Mouse (Mus musculus) layer of hippocampus, postnatal 36 days (tissue): ENCODE results near the gene Baiap2. TPM values are rescaled to one million over a fixed set of nuclear protein-coding genes. Genes with fewer than 3 reads are reported as not detected.

Source experiments
- DNase-seq, 2 experiments: peaks; one replicate each; pipeline ENCODE4 v3.0.0; 2022
- total RNA-seq, 2 experiments: library from RNA; stranded (reverse); gene quantifications; 2 replicates each; pipeline ENCODE4 v1.2.3; 2021

The Baiap2 gene
- total RNA-seq, 2 experiments from 2014 or later: 246 to 257 TPM

DNA sequence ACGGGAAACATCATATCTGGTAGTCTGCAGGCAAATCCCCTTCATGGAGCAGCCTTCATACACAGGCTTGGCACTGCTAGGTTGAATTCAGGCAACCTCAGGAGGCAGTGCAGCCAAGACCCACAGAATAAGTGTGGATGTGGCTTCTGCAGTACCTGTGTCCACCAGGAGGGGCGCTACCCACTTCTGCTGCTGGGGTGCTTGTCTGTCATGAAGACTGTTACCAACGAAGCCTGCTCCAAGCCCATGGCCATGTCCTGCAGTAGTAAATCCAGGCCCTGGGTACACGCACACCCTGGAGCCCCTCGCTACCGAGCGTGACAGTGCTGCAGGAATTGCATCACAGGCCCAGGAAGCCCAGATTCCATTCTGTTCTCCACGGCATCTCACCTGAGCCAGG lies 22.7 kb upstream of the Baiap2 start:
- DNase-seq: peak; percentile 58 to 69

DNA sequence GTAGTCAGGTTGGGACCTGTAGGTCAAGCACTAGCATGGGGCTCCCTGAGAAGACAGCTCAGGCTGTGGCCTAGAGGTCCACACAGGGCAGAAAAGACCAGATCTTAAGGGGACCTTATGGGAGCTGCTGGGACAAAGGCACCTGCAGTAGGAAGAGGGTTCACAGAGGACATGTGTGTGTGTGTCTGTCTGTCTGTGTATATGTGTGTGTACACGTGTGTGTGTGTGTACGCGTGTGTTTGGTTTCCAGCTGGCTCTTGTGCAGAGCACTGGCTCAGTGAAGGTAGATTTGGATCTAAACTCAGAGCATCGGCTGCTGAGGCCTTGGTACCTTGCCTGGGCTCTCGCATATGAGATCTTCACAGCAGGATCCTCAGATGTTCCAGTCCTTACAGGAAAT lies 21.9 kb upstream of the Baiap2 start:
- DNase-seq: no peak

GRCm38 (mm10) chr11:119925176-119925575 lies 17.4 kb upstream of the Baiap2 start:
- peak in 1 of 2 experiments; percentile 16 for DNase-seq

GRCm38 (mm10) chr11:119926762-119927161 lies 15.8 kb upstream of the Baiap2 start:
- DNase-seq: no peak

DNA sequence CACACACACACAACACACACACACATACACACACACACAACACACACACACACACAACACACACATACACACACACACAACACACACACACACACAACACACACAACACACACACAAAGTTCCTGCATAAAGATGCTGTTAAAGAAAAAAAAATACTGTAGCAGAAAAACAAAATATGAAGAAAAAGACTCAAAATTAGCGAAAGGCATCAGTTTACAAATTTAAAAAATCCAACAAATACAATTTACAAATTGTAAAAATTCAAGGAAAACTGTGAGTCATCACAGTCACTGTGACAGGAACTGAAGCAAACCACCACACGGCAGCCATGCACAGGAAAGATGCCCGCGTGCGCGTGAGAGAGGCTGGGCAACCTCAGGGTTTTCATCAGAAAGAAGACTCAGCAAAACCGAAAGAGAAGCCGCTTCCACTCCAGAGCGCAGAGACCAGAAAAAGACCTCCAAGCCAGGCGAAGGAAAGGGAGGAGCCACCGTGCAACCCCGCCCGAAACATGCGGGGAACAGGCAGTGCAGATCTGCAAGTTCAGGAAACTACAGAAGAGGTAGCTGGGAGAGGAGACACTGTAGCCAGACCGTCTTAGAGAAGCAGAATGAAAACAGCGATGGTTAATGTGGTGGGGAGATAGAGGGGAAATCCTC lies 14.4 kb upstream of the Baiap2 start:
- DNase-seq: peak; percentile 50 to 52

DNA sequence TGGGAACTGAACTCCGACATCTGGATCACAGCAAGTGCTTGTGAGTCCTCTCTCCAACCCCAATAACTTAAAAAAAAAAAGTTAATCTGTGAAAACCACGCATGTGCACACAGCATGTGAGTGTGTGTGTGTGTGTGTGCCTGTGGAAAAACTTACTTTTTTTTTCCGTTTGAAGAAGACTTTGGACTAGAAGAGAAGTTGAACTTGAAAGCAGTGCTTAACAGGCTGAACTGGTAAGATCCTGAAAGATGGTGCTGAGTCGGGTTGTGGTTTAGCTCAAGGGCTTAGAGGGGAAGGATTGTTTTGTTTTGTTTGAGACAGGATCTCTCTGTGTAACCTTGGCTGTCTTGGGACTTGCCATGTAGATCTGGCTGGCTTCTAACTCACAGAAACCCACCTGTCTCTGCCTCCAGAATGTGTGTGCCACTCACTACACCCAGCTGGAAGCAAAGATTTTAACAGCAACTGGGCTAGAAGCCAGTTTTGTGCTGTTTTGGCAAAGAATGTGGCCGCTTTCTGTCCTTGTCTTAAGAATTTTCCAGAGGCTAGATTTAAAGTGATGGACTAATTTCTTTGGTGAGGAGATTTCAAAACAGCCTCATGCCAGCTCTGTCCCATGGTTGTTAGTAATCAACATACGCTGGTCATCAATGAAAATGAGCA lies 12.8 kb upstream of the Baiap2 start:
- no peak for DNase-seq

DNA sequence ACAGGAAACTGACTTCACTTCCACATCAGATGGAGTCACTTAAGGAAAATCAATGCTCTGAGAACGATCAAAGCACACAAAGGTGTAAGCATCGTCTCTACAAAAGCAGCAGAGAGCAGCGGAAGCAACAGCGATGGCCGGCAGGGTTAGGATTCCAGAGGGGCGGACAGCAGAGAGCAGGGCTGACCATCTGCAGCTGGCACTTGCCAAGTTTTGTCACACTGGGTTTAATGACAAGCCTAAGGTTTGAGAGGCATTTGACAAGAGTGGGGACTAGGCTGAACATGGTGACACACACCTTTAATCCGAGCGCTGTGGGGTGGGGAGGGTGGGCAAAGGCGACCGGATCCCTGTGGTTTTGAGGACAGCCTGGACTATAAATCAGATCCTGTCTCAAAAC lies 10.8 kb upstream of the Baiap2 start:
- no peak for DNase-seq

DNA sequence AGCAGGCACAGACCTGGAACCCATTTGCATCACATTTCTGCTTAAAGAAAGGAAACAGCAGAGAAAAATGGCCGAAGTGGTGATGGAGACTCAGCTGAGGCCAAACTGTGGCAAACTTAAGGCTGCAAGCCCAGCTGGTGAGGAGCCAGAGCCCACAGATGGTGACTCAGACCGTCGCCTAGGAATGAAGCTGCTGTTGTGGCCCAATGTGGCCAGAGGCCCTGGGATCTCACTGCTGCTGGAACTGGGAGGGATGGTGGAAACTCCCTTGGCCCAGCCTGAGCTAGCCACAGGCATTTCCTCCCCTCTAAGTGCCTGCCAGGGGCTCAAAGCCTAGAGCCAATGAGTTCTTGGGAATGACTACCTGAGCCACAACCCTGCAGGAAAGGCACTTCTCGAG lies 9.4 kb upstream of the Baiap2 start:
- DNase-seq: no peak

DNA sequence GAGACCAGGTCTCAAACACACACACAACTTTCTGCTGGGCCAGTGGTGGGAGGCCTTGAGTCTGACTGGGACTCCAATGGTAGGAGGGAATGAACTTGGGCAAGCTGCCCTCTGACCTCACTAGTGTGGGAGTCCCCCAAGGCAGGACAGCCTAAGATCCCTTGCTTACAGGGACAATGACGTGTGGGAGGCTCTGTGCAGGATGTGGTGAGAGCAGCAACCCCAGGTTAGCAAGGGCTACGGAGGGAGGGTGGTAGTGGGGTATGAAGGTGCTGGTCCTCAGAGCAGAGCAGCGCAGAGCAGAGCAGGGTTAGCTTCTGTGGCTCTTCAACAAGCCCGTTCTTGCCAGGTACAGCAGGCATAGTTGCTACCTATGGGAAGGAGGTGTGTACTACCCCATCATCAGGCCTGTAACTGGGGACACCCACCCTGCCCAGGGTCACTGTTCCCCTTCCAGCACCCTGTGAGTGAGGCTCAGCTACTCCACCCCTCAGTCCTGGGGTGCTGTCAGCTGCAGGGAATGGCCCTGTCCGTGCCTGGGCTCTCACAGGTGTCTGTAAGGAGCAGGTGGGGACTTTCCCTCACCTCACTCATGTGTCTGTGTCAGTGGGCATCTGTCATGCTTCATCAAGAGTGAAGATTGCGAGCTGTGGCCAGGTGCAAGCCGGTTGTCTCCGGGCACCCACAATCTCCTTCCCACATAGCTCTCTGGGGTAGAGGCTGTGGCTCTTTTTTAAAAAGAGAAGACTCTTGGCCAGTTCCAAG lies 8.6 kb upstream of the Baiap2 start:
- DNase-seq: no peak

- DNase-seq: no peak
These were observed 7.8 kb upstream of the Baiap2 start for GRCm38 (mm10) chr11:119934773-119935172.

DNA sequence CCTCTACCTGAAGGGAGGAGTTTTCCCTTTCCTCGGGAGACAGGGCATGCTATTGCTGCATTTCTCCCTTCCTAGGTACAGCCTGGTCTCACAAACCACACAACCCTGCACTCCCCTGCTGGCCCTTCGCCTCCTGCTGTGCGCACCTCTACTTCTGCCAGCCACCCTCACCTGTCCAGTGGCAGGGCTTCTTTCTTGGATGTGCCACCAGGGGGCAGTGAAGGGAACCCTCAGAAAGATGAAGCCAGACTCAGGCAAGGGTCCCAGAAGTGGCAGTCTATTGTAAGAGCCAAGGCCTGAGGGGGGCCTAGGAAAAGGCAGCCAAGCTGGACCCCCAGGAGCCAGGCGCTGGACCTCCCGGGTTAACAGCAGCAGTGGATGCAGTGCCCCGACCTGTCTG lies 7.1 kb upstream of the Baiap2 start:
- DNase-seq: peak in 1 of 2 experiments; percentile 57

GRCm38 (mm10) chr11:119936456-119936855 lies 6.1 kb upstream of the Baiap2 start:
- no peak for DNase-seq

- peak; percentile 79 to 81 for DNase-seq
These were observed 5.3 kb upstream of the Baiap2 start for GRCm38 (mm10) chr11:119937216-119937615.

DNA sequence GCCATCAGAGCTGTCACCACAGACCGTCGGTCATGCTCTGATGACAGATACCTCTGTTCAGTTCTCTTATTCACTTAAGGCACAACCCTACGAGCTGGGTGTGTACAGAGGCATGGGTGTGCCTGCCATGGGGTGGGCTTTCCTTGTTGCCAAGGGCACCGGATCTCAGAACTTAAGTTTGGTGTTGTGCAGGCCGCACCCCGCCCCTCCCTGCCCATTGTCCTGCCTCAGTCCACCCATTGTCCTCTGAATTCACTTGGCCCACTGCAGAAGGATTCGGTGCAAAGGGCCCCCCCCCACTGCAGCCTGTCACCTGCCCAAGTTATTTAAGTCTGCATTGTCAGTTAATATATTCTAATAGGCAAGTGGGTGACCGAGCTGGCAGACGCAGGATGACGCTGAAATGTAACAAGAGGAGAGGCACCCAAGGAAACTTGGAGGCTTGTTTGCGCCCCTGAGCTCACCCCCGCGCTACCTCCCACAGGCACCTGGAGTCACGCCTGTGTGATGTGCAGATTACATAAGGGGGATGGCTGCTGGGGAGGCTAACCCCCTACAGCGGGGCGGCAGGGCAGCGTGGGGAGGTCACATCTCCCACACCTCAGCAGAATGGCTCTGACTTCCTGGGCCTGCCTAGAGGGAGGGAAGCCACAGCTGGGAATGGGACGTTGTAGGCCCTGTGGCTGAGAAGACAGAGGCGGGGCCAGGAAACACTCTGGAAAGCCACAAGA lies 4.6 kb upstream of the Baiap2 start:
- no peak for DNase-seq

DNA sequence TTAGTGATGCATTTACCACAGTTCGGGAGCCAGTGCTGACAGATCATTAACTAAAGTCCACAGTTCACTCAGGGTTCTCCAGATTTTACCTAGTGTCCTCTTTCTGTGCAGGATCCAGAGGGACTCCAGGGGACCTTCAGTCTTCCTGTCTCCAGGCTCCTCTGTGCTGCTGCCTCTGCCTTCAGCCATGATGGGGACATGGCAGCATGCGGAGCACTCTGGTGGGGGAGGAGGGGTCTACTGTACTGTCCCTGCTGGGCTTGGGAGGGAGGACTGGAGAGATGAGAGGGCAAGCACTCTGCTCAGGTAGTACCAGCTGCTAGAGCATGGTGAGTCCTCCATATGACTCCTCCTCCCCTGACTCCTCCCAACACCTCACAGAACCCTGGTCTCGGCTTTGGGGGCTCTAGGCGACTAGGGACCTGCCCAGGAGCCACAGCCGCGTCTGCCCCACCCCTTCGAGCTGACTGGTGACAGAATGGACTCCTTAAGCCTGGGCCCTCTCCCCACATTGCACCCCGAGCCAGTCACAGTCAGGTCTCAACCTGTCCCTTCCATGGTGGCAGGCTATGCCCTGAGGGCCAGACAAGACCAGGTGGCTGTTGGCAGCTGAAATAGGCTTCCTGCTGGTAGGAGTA lies 3.4 kb upstream of the Baiap2 start:
- no peak for DNase-seq

GRCm38 (mm10) chr11:119939711-119940106 lies 2.9 kb upstream of the Baiap2 start:
- no peak for DNase-seq

- peak in 1 of 2 experiments; percentile 54 for DNase-seq
These were observed 2.4 kb upstream of the Baiap2 start for GRCm38 (mm10) chr11:119940142-119940541.

DNA sequence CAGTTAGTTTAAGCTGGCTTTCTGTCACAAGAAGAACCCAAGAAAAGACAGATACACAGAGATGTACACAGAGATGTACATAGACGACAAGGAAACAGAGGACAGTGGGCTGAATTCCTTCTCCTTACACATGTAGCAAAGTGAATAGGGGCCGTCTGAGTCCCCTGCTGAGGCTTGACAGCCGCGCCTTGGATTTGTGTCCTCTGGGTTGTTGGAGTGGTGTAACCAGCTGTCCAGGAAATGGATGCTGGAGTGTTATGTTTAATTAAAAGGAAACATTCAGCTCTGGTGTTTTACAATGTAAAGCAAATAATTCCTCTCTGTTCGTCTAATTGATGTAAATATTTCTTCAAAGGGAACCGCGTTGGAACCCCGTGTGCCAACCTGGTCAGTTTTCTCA lies 769 bp upstream of the Baiap2 start:
- DNase-seq: no peak

- DNase-seq: no peak
These were observed 299 bp upstream of the Baiap2 start for GRCm38 (mm10) chr11:119942201-119942726.

- peak; percentile 55 to 62 for DNase-seq
These were observed 945 bp downstream of the Baiap2 start for GRCm38 (mm10) chr11:119943428-119943988.

DNA sequence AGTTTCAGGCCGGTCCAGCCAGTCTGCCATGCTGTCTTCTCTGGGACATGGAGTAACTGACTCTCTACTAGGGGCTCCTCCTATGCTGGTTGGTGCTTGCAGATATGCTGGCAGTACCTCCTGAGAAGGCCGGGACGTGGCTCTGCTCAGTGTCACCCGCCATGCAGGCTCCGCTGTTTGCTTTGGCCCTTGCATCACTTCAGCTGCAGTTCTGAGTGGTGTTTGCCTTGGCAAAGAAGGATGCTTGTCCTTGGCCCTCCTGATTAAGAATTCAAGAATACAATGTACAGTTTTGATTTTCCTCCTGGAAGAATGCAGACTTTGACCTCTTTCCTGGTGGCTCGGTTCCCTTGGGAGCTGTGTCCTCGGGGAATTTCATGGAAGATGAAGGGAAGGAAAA lies 2.8 kb downstream of the Baiap2 start:
- DNase-seq: no peak

GRCm38 (mm10) chr11:119947426-119947825 lies 4.9 kb downstream of the Baiap2 start:
- DNase-seq: no peak
